Mouse (Mus musculus) midbrain, embryonic 12.5 days (tissue): ENCODE data around the gene Krr1. TPM values are rescaled to one million over a fixed set of nuclear protein-coding genes. Genes with fewer than 3 reads are reported as not detected.
"Not testable (repeated sequence)": the region's sequence is repeated elsewhere in the genome, so short reads cannot be mapped to it uniquely, and the experiment has no call there.

Experiments used
- ATAC-seq: fragments of 200-750 bp; cut with Nextera tagmentation; 2 replicates; pipeline ENCODE4 v1.8.0; 2017; ENCODE audit warnings: low read depth, moderate TSS enrichment, moderate library complexity; ENCODE audit not compliant: low FRiP score
- H3K27ac ChIP-seq: fragments of 300-500 bp; sonication (generic); replicated peaks from 2 replicates; pipeline ENCODE4 v1.5.1; 2016; ENCODE audit warnings: mild to moderate bottlenecking
- H3K27me3 ChIP-seq: fragments of 300-500 bp; sonication (generic); 2 replicates; pipeline ENCODE4 v1.6.1; 2016; ENCODE audit warnings: mild to moderate bottlenecking
- H3K36me3 ChIP-seq: fragments of 300-500 bp; sonication (generic); 2 replicates; pipeline ENCODE4 v1.6.1; 2016
- H3K4me1 ChIP-seq: fragments of 300-500 bp; sonication (generic); 2 replicates; pipeline ENCODE4 v1.6.1; 2016
- H3K4me2 ChIP-seq: fragments of 300-500 bp; sonication (generic); replicated peaks from 2 replicates; pipeline ENCODE4 v1.6.1; 2016; ENCODE audit warnings: mild to moderate bottlenecking, moderate library complexity
- H3K4me3 ChIP-seq: fragments of 300-500 bp; sonication (generic); 2 replicates; pipeline ENCODE4 v1.5.1; 2016; ENCODE audit warnings: mild to moderate bottlenecking
- H3K9ac ChIP-seq: fragments of 300-500 bp; sonication (generic); replicated peaks from 2 replicates; pipeline ENCODE4 v1.6.1; 2016; ENCODE audit warnings: mild to moderate bottlenecking, moderate library complexity
- H3K9me3 ChIP-seq: fragments of 300-500 bp; sonication (generic); 2 replicates; pipeline ENCODE4 v1.6.1; 2016; ENCODE audit warnings: mild to moderate bottlenecking
- WGBS: fragments of 180-500 bp; shearing (Covaris S2); methylation state at CpG from one replicate; pipeline ENCODE4 v1.1.7; 2016; 5-methylcytosine and 5-hydroxymethylcytosine counted together
- polyA plus RNA-seq: library from polyadenylated mRNA; unstranded; fragments of >200 nt; fragmentation: Nextera tagmentation; extraction: Ambion mirVana; gene quantifications from 2 replicates; pipeline ENCODE4 v1.2.1, GENCODE M21; 2016

Gene Krr1
- polyA plus RNA-seq, 1 experiment from 2014 or later = 57.6 TPM

DNA sequence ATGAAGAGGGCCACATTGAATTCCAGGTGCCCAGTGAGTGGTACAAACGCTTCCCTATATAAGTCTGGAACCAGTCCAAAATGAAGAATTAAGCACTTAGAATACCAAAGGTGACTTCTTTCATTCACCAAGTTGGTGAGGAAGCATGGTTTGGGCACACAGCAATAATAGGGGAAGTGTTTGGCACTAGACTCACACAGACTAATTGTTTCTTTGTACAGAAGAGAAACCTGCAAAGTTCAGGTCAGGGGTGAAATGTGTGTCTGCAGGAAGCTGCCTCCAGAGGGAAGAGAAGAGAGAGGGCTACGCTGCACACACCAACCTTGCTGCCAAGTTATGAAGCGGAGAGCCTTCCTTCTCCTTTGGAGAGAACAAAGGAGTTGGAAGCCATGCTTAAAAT, 56.2 kb downstream of the Krr1 start:
- H3K4me3 ChIP-seq, H3K27me3 ChIP-seq, H3K9me3 ChIP-seq, H3K4me1 ChIP-seq, H3K4me2 ChIP-seq, ATAC-seq, H3K27ac ChIP-seq, H3K9ac ChIP-seq, H3K36me3 ChIP-seq: not testable (repeated sequence)
- WGBS = 69% methylated on average over 3 of the region's 3 CpGs

Other genes starting within 250 kb of the Krr1 start
- 0.54 and 0.88 TPM in 2 replicates for gene Glipr1, start 30.0 kb downstream of the Krr1 start, polyA plus RNA-seq
- 0.26 TPM in 1 of 2 replicates, not detected in the other for gene Glipr1l1, start 87.5 kb downstream of the Krr1 start, polyA plus RNA-seq
- gene Glipr1l2, start 110.7 kb downstream of the Krr1 start, polyA plus RNA-seq = not detected in 2 replicates
- gene Glipr1l3, start 187.7 kb downstream of the Krr1 start, polyA plus RNA-seq = not detected in 2 replicates
- 0.10 TPM in 1 of 2 replicates, not detected in the other for gene Caps2, start 191.0 kb downstream of the Krr1 start, polyA plus RNA-seq